Mouse (Mus musculus): ENCODE data around the gene Tmem144. TPM values are rescaled to one million over a fixed set of nuclear protein-coding genes. Genes with fewer than 3 reads are reported as not detected.

Gene Tmem144
- total and polyA plus RNA-seq, 3 experiments, result 0.59 to 2.0 (median 1.3) TPM

DNA sequence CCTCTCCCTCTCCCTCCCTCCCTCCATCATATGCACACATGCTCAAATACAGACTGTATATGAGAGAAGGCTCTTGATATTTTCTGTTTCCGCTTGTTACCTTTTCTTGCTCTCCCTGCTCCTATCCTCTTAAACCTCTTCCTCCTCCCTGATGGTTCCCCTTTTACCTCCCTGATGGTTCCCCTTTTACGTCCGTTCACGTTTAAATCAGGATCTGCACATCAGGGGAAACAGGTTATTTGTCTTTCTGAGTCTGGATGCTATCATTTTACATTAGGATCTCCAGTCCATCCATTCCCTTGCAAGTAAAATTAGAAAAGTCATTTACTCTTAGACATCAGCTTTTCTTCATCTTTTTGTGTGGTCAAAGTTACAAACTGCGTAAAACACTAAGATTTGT, 5.9 kb downstream of the Tmem144 start:
- Histone ChIP-seq H3K4me1 (ENCODE audit: control insufficient read depth in 1 of 2, insufficient read depth in 2 of 2) (no peaks in the 10 kb centered on the region; a peak in 1 of 4 replicates), H3K36me3 (replicated peaks in 1 of 2; ENCODE audit: control insufficient read depth in 1 of 2, insufficient read depth in 1 of 2, low read length in 1 of 2) (no peaks in the 10 kb centered on the region), H3K4me3 (replicated peaks in 1 of 3; ENCODE audit: low read depth in 2 of 3, low read length in 2 of 3, poor library complexity in 1 of 3) (no peak overlapping the region), H3K27ac (ENCODE audit: insufficient read depth, low read depth) (no peak overlapping the region), H3K79me2 (replicated peaks; ENCODE audit: control insufficient read depth, extremely low read depth, insufficient read depth, poor library complexity, severe bottlenecking) (no peaks in the 10 kb centered on the region), H3K9me3 (replicated peaks; ENCODE audit: low read length) (no peaks in the 10 kb centered on the region), H3K27me3 (replicated peaks) (no peaks in the 10 kb centered on the region), H3K4me2 (ENCODE audit: insufficient read depth, low read depth, poor library complexity, severe bottlenecking) (no peak overlapping the region), H3K9ac (ENCODE audit: insufficient read depth, low read depth) (no peak overlapping the region)
- in situ Hi-C loops (cut with MboI; ENCODE audit: low pct_ligation_motif_present, low pct_unique_long_range_greater_than_20kb, low sequenced_read_pairs) (no loop called here), dilution Hi-C loops (cut with MboI; ENCODE audit: extremely low pct_ligation_motif_present, extremely low pct_unique_long_range_greater_than_20kb, low sequenced_read_pairs) (no loop called here)
- DNase-seq (ENCODE audit: extremely low read depth), result no peak
- TF ChIP-seq MEF2A (IDR thresholded peaks at IDR 0.05; ENCODE audit: borderline replicate concordance, low read depth, low read length) (no peak), KAT2A (IDR thresholded peaks at IDR 0.05; ENCODE audit: insufficient replicate concordance, low read length) (no peak), CHD2 (IDR thresholded peaks at IDR 0.05; ENCODE audit: low read length) (no peak), EP300 (IDR thresholded peaks at IDR 0.05; ENCODE audit: low read length) (no peak), UBTF (IDR thresholded peaks at IDR 0.05; ENCODE audit: low read depth, low read length) (no peak), MAX (IDR thresholded peaks at IDR 0.05; ENCODE audit: low read length) (no peak)

- no peak overlapping the region for H3K4me3 ChIP-seq (replicated peaks in 1 of 3; ENCODE audit: low read depth in 2 of 3, low read length in 2 of 3, poor library complexity in 1 of 3)
- H3K36me3 ChIP-seq (replicated peaks in 1 of 2; ENCODE audit: control insufficient read depth in 1 of 2, insufficient read depth in 1 of 2, low read length in 1 of 2), result no peaks in the 10 kb centered on the region
- no peak overlapping the region for H3K27ac ChIP-seq (ENCODE audit: insufficient read depth, low read depth)
- no peak overlapping the region for H3K9ac ChIP-seq (ENCODE audit: insufficient read depth, low read depth)
- peak; percentile 36 for DNase-seq (ENCODE audit: extremely low read depth)
- H3K4me2 ChIP-seq (ENCODE audit: insufficient read depth, low read depth, poor library complexity, severe bottlenecking), result no peak overlapping the region
- in situ Hi-C loops (cut with MboI; ENCODE audit: low pct_ligation_motif_present, low pct_unique_long_range_greater_than_20kb, low sequenced_read_pairs) (no loop called here), dilution Hi-C loops (cut with MboI; ENCODE audit: extremely low pct_ligation_motif_present, extremely low pct_unique_long_range_greater_than_20kb, low sequenced_read_pairs) (no loop called here)
- no peaks in the 10 kb centered on the region for H3K79me2 ChIP-seq (replicated peaks; ENCODE audit: control insufficient read depth, extremely low read depth, insufficient read depth, poor library complexity, severe bottlenecking)
- no peaks in the 10 kb centered on the region for H3K27me3 ChIP-seq (replicated peaks)
- no peaks in the 10 kb centered on the region for H3K9me3 ChIP-seq (replicated peaks; ENCODE audit: low read length)
- no peaks in the 10 kb centered on the region; a peak in 1 of 4 replicates for H3K4me1 ChIP-seq (ENCODE audit: control insufficient read depth in 1 of 2, insufficient read depth in 2 of 2)
- TF ChIP-seq ETS1 (conservative IDR thresholded peaks at IDR 0.05; ENCODE audit: low read depth, low read length) (no peak), USF1 (IDR thresholded peaks at IDR 0.05; ENCODE audit: low read depth, low read length) (no peak), MYC (IDR thresholded peaks at IDR 0.05; ENCODE audit: low read depth, low read length) (no peak), POLR2AphosphoS2 (IDR thresholded peaks at IDR 0.05; ENCODE audit: low read depth, low read length) (no peak), SMC3 (IDR thresholded peaks at IDR 0.05; ENCODE audit: low read depth, low read length) (no peak), HCFC1 (IDR thresholded peaks at IDR 0.05; ENCODE audit: low read depth, low read length) (no peak), NRF1 (IDR thresholded peaks at IDR 0.05; ENCODE audit: low read depth, low read length) (no peak), MEF2A (IDR thresholded peaks at IDR 0.05; ENCODE audit: borderline replicate concordance, low read depth, low read length) (no peak), ZC3H11A (IDR thresholded peaks at IDR 0.05; ENCODE audit: low read depth, low read length) (no peak), E2F4 (IDR thresholded peaks at IDR 0.05; ENCODE audit: insufficient replicate concordance, low read depth, low read length) (no peak)
These were observed 8.6 kb downstream of the Tmem144 start for GRCm38 (mm10) chr3:79843999-79844398.
